Mouse (Mus musculus) myocyte (in vitro differentiated cells): ENCODE measurements at regions not wholly inside any gene's neighbourhood (a gene's known extent, or its start where the extent isn't known, plus 50 kb on each side); places are given as distances from the start of the nearest gene placed in this dataset.
A peak's percentile ranks its signal among the peaks of the same experiment; 100 is the strongest.

Source experiments
- CEBPB ChIP-seq: IDR thresholded peaks from 2 replicates; pipeline ENCODE4 v1.6.1; 2011; ENCODE audit warnings: mild to moderate bottlenecking, moderate library complexity; ENCODE audit not compliant: poor library complexity, insufficient read depth, severe bottlenecking
- MAX ChIP-seq: IDR thresholded peaks from one replicate; pipeline ENCODE4 v1.6.1; 2011; ENCODE audit warnings: low read depth, mild to moderate bottlenecking, control low read depth
- MYOD1 ChIP-seq, 3 experiments: IDR thresholded peaks; one replicate each; pipeline ENCODE4 v1.6.1; 2011; ENCODE audit warnings: control low read depth in 2 of 3, low read depth in 2 of 3, mild to moderate bottlenecking in 2 of 3, moderate library complexity in 1 of 3; ENCODE audit not compliant: insufficient read length in 2 of 3, control insufficient read depth in 1 of 3
- POLR2A ChIP-seq: IDR thresholded peaks from one replicate; pipeline ENCODE4 v1.6.1; 2011; ENCODE audit warnings: low read depth, mild to moderate bottlenecking, control low read depth, moderate library complexity; ENCODE audit not compliant: insufficient read length
- POLR2AphosphoS2 ChIP-seq: IDR thresholded peaks from one replicate; pipeline ENCODE4 v1.6.1; 2011; ENCODE audit warnings: low read depth, control low read depth; ENCODE audit not compliant: insufficient read length
- TCF12 ChIP-seq: IDR thresholded peaks from one replicate; pipeline ENCODE4 v1.6.1; 2011; ENCODE audit warnings: mild to moderate bottlenecking, control low read depth; ENCODE audit not compliant: poor library complexity, insufficient read depth, severe bottlenecking
- USF1 ChIP-seq: IDR thresholded peaks from one replicate; pipeline ENCODE4 v1.6.1; 2011; ENCODE audit warnings: low read depth, mild to moderate bottlenecking, control low read depth, moderate library complexity

- peak; percentile 43 to 85 (median 82) for TF ChIP-seq MYOD1 (IDR thresholded peaks at IDR 0.05; ENCODE audit: control insufficient read depth in 1 of 3, insufficient read length in 2 of 3, low read depth in 2 of 3)
- no peak for TF ChIP-seq MAX
- no peak for TF ChIP-seq POLR2A
- TF ChIP-seq TCF12, result peak; percentile 45
- no peak for TF ChIP-seq USF1
- no peak for TF ChIP-seq POLR2AphosphoS2
- TF ChIP-seq CEBPB, result no peak
Observed at GRCm38 (mm10) chr4:81922876-81923275, 480.3 kb upstream of the Mpdz start.
